Comparison of ENCODE assay signal across 30 mouse cellular contexts in genomic region chr5:119580395-119580794, GRCm38 (mm10).
DNase-seq lines count a peak whose midpoint lies in the region; ATAC-seq and TF ChIP-seq lines count a peak whose summit lies in the region.
"Had no signal": no experiment of that assay in that cellular context is flagged by ENCODE, and none has a peak within 500 bp of the region (broad histone marks: within the 10 kb centered on the region; RNA-seq: fewer than 3 reads in every experiment).

No protein-coding gene starts in this region.

- H3K9me3 ChIP-seq in heart, embryonic 11.5 days (replicated peaks; ENCODE audit: control insufficient read depth, low read length): no peaks in the 10 kb centered on the region
- H3K9me3 ChIP-seq in liver, embryonic 14.5 days (ENCODE audit: control insufficient read depth, low read length): no peaks in the 10 kb centered on the region
- H3K9me3 ChIP-seq: embryonic facial prominence, embryonic 12.5 days; heart, embryonic 10.5 days; hindbrain, embryonic 13.5 days; kidney, embryonic 15.5 days; lung, embryonic 15.5 days; midbrain, embryonic 13.5 days had no signal

- 20% methylated on average over 6 of the region's 6 CpGs for WGBS in heart, embryonic 11.5 days (ENCODE audit: insufficient replicate concordance)
- 27% methylated on average over 6 of the region's 6 CpGs for WGBS in liver, embryonic 14.5 days (ENCODE audit: insufficient replicate concordance)

- H3K4me1 ChIP-seq in heart, embryonic 11.5 days (ENCODE audit: control insufficient read depth, insufficient read depth, low read length): peaks cover 9% of the 10 kb centered on the region
- peaks cover 0 to 3% of the 10 kb centered on the region in 2 experiments; a peak in 2 of 4 replicates for H3K4me1 ChIP-seq in liver, embryonic 14.5 days (replicated peaks; ENCODE audit: control insufficient read depth in 2 of 2, insufficient read depth in 2 of 2, low read length in 1 of 2)
- H3K4me1 ChIP-seq: embryonic facial prominence, embryonic 12.5 days; hindbrain, embryonic 13.5 days; kidney, embryonic 15.5 days; midbrain, embryonic 13.5 days had no signal

- DNase-seq in heart, postnatal 25 days (ENCODE audit: low spot score): no peak
- peak; percentile 31 for DNase-seq in ovary, postnatal 36 days (ENCODE audit: low spot score)
- no peak for DNase-seq in ovary, postnatal 10 days (ENCODE audit: low spot score)
- peak in 2 of 3 experiments; percentile 14 to 18 for DNase-seq in liver, embryonic 14.5 days (ENCODE audit: low read depth in 3 of 3, low spot score in 3 of 3)
- DNase-seq in layer of hippocampus, postnatal 10 days (ENCODE audit: low spot score in 2 of 2): no peak
- no peak for DNase-seq in gastrocnemius, postnatal 4 days (ENCODE audit: low spot score in 2 of 2)
- DNase-seq in thymus, postnatal 0 days (ENCODE audit: low spot score): no peak
- DNase-seq: adrenal gland, postnatal 14 days; cerebellum, adult 11-12 months; cerebellum, adult 9-11 months; embryo, embryonic 11 days; gastrocnemius, postnatal 14 days; heart, adult 11 months; heart, postnatal 4 days; kidney, adult 18-20 months; kidney, postnatal 25 days; left cerebral cortex, postnatal 4 days; lung, postnatal 4 days; right cerebral cortex, postnatal 4 days; thymus, postnatal 14 days had no signal

- H3K36me3 ChIP-seq in heart, embryonic 11.5 days (ENCODE audit: control insufficient read depth, insufficient read depth, low read length): no peaks in the 10 kb centered on the region
- no peaks in the 10 kb centered on the region for H3K36me3 ChIP-seq in liver, embryonic 14.5 days (replicated peaks; ENCODE audit: control insufficient read depth, insufficient read depth, low read depth)
- H3K36me3 ChIP-seq: embryonic facial prominence, embryonic 12.5 days; heart, embryonic 10.5 days; hindbrain, embryonic 13.5 days; kidney, embryonic 15.5 days; lung, embryonic 15.5 days; midbrain, embryonic 13.5 days had no signal

- H3K27me3 ChIP-seq in heart, embryonic 11.5 days (ENCODE audit: control insufficient read depth, insufficient read depth, low read length): no peaks in the 10 kb centered on the region
- no peaks in the 10 kb centered on the region for H3K27me3 ChIP-seq in liver, embryonic 14.5 days (ENCODE audit: control insufficient read depth, insufficient read depth, low read length)
- H3K27me3 ChIP-seq: CH12.LX; embryonic facial prominence, embryonic 12.5 days; hindbrain, embryonic 13.5 days; kidney, embryonic 15.5 days; lung, embryonic 15.5 days; midbrain, embryonic 13.5 days; Patski had no signal

- no peak for TF ChIP-seq EP300 in liver, embryonic 14.5 days (IDR thresholded peaks at IDR 0.05; ENCODE audit: low read depth)

- H3K27ac ChIP-seq in heart, embryonic 11.5 days (ENCODE audit: low read depth, low read length): no peak overlapping the region
- no peak overlapping the region for H3K27ac ChIP-seq in liver, embryonic 14.5 days
- H3K27ac ChIP-seq: embryonic facial prominence, embryonic 12.5 days; heart, embryonic 10.5 days; hindbrain, embryonic 13.5 days; kidney, embryonic 15.5 days; lung, embryonic 15.5 days; midbrain, embryonic 13.5 days had no signal

- no peak overlapping the region for H3K9ac ChIP-seq in heart, embryonic 11.5 days (ENCODE audit: low read depth, low read length)
- no peak overlapping the region for H3K9ac ChIP-seq in liver, embryonic 14.5 days (replicated peaks)
- H3K9ac ChIP-seq: embryonic facial prominence, embryonic 12.5 days; hindbrain, embryonic 13.5 days; kidney, embryonic 15.5 days; lung, embryonic 15.5 days; midbrain, embryonic 13.5 days had no signal

- TF ChIP-seq CTCF in liver, embryonic 14.5 days (IDR thresholded peaks at IDR 0.05; ENCODE audit: low read depth): no peak

- H3K4me3 ChIP-seq in heart, embryonic 11.5 days (ENCODE audit: low read depth, low read length): no peak overlapping the region
- no peak overlapping the region for H3K4me3 ChIP-seq in liver, embryonic 14.5 days (ENCODE audit: insufficient read depth in 1 of 2, low read depth in 2 of 2, low read length in 2 of 2)
- H3K4me3 ChIP-seq: embryonic facial prominence, embryonic 12.5 days; heart, embryonic 10.5 days; hindbrain, embryonic 13.5 days; kidney, embryonic 15.5 days; lung, embryonic 15.5 days; midbrain, embryonic 13.5 days had no signal

- H3K4me2 ChIP-seq in heart, embryonic 11.5 days: peak overlapping the region; percentile 14
- H3K4me2 ChIP-seq in liver, embryonic 14.5 days (ENCODE audit: low read depth): peak overlapping the region; percentile 13; the same call in 1 of the 2 replicates
- H3K4me2 ChIP-seq: embryonic facial prominence, embryonic 12.5 days; hindbrain, embryonic 13.5 days; kidney, embryonic 15.5 days; lung, embryonic 15.5 days; midbrain, embryonic 13.5 days had no signal

- ATAC-seq in heart, embryonic 11.5 days (replicated peaks; ENCODE audit: insufficient number of reproducible peaks, low FRiP score, low TSS enrichment): no peak
- 0 out of 2 replicates have a peak, but pooled peaks have one; percentile 43 for ATAC-seq in liver, embryonic 14.5 days (ENCODE audit: insufficient read depth)
- ATAC-seq: forebrain, embryonic 14.5 days; midbrain, embryonic 13.5 days; Patski had no signal

- intact Hi-C loops in heart, postnatal 25 days (cut with DNase I): no loop called here

Comparison
In these comparisons a context has a peak if more than half of its experiments do, and no peak if none do; other contexts are left out.
1. DNase-seq: peak in ovary, postnatal 36 days (single experiment) and liver, embryonic 14.5 days (2 of 3); none in heart, postnatal 25 days (single experiment), ovary, postnatal 10 days (single experiment), layer of hippocampus, postnatal 10 days (0 of 2), gastrocnemius, postnatal 4 days (0 of 2) and thymus, postnatal 0 days (single experiment).